Mouse (Mus musculus): ENCODE results near the gene Tmem186.

Gene Tmem186

GRCm38 (mm10) chr16:8667261-8667660, 29.7 kb upstream of the Tmem186 start:
- DNase-seq (ENCODE audit: low spot score in 2 of 2): peak in 1 of 2 experiments; percentile 54

GRCm38 (mm10) chr16:8666452-8666851, 28.9 kb upstream of the Tmem186 start:
- DNase-seq (ENCODE audit: low spot score in 2 of 2): peak; percentile 83 to 85

GRCm38 (mm10) chr16:8665367-8665766, 27.9 kb upstream of the Tmem186 start:
- no peak for DNase-seq (ENCODE audit: low spot score in 2 of 2)

- no peak for DNase-seq (ENCODE audit: low spot score in 2 of 2)
Measured at GRCm38 (mm10) chr16:8663606-8664539, 26.4 kb upstream of the Tmem186 start.

- DNase-seq (ENCODE audit: low spot score in 2 of 2): no peak
Measured at GRCm38 (mm10) chr16:8663022-8663421, 25.5 kb upstream of the Tmem186 start.

GRCm38 (mm10) chr16:8658764-8659163, 21.3 kb upstream of the Tmem186 start:
- DNase-seq (ENCODE audit: low spot score in 2 of 2): no peak

GRCm38 (mm10) chr16:8658349-8658748, 20.8 kb upstream of the Tmem186 start:
- no peak for DNase-seq (ENCODE audit: low spot score in 2 of 2)

GRCm38 (mm10) chr16:8656256-8656655, 18.7 kb upstream of the Tmem186 start:
- DNase-seq (ENCODE audit: low spot score in 2 of 2): no peak

GRCm38 (mm10) chr16:8655599-8655998, 18.1 kb upstream of the Tmem186 start:
- no peak for DNase-seq (ENCODE audit: low spot score in 2 of 2)

- DNase-seq (ENCODE audit: low spot score in 2 of 2): no peak
Measured at GRCm38 (mm10) chr16:8655108-8655507, 17.6 kb upstream of the Tmem186 start.

- DNase-seq (ENCODE audit: low spot score in 2 of 2): no peak
Measured at GRCm38 (mm10) chr16:8650007-8650406, 12.5 kb upstream of the Tmem186 start.

GRCm38 (mm10) chr16:8645546-8645945, 8.0 kb upstream of the Tmem186 start:
- DNase-seq (ENCODE audit: low spot score in 2 of 2): no peak

GRCm38 (mm10) chr16:8643855-8644254, 6.3 kb upstream of the Tmem186 start:
- DNase-seq (ENCODE audit: low spot score in 2 of 2): no peak

- no peak for DNase-seq (ENCODE audit: low spot score in 2 of 2)
Measured at GRCm38 (mm10) chr16:8639466-8640191, 2.1 kb upstream of the Tmem186 start.

GRCm38 (mm10) chr16:8638131-8638530, 619 bp upstream of the Tmem186 start:
- no peak for DNase-seq (ENCODE audit: low spot score in 2 of 2)

GRCm38 (mm10) chr16:8636867-8637216, 670 bp downstream of the Tmem186 start:
- no peak for DNase-seq (ENCODE audit: low spot score in 2 of 2)

- no peak for DNase-seq (ENCODE audit: low spot score in 2 of 2)
Measured at GRCm38 (mm10) chr16:8631428-8631827, 6.1 kb downstream of the Tmem186 start.

GRCm38 (mm10) chr16:8630419-8630818, 7.1 kb downstream of the Tmem186 start:
- no peak for DNase-seq (ENCODE audit: low spot score in 2 of 2)

GRCm38 (mm10) chr16:8620315-8621115, 17.0 kb downstream of the Tmem186 start:
- no peak for DNase-seq (ENCODE audit: low spot score in 2 of 2)

GRCm38 (mm10) chr16:8619659-8620314, 17.7 kb downstream of the Tmem186 start:
- no peak for DNase-seq (ENCODE audit: low spot score in 2 of 2)

- no peak for DNase-seq (ENCODE audit: low spot score in 2 of 2)
Measured at GRCm38 (mm10) chr16:8613447-8613846, 24.1 kb downstream of the Tmem186 start.

GRCm38 (mm10) chr16:8613039-8613438, 24.5 kb downstream of the Tmem186 start:
- no peak for DNase-seq (ENCODE audit: low spot score in 2 of 2)

Measured in heart, adult 9 months (tissue).